In genomic region chrX:133686533-133687311, GRCm38 (mm10) we compare ENCODE assay signal across 8 mouse cellular contexts. TPM values are rescaled to one million over a fixed set of nuclear protein-coding genes. Genes with fewer than 3 reads are reported as not detected.
DNase-seq lines count a peak whose midpoint lies in the region; ATAC-seq and TF ChIP-seq lines count a peak whose summit lies in the region.

No protein-coding gene starts in this region.

- no peaks in the 10 kb centered on the region for H3K36me3 ChIP-seq in embryonic facial prominence, embryonic 10.5 days (replicated peaks)
- no peaks in the 10 kb centered on the region for H3K36me3 ChIP-seq in hindbrain, embryonic 14.5 days (replicated peaks; ENCODE audit: control insufficient read depth, insufficient read depth)
- no peaks in the 10 kb centered on the region for H3K36me3 ChIP-seq in myocyte (ENCODE audit: control insufficient read depth, insufficient read depth)

- peak overlapping the region; percentile 76; the same call in 1 of the 2 replicates for H3K27ac ChIP-seq in embryonic facial prominence, embryonic 10.5 days (replicated peaks)
- no peak overlapping the region for H3K27ac ChIP-seq in hindbrain, embryonic 14.5 days

- no peaks in the 10 kb centered on the region for H3K4me1 ChIP-seq in embryonic facial prominence, embryonic 10.5 days
- H3K4me1 ChIP-seq in hindbrain, embryonic 14.5 days (replicated peaks; ENCODE audit: control insufficient read depth, insufficient read depth, low read length), result no peaks in the 10 kb centered on the region

- peak; percentile 8 to 35 for DNase-seq in kidney, postnatal 4 days
- no peak for DNase-seq in kidney, adult 18-20 months
- peak; percentile 39 for DNase-seq in embryonic facial prominence, embryonic 10.5 days (ENCODE audit: low spot score)
- no peak for DNase-seq in hindbrain, embryonic 14.5 days (ENCODE audit: low spot score)
- DNase-seq in spleen, postnatal 4 days (ENCODE audit: low spot score in 2 of 2), result no peak
- DNase-seq in layer of hippocampus, adult 8-10 months (ENCODE audit: low spot score in 2 of 2), result no peak
- no peak for DNase-seq in lung, postnatal 10 days

- H3K4me2 ChIP-seq in hindbrain, embryonic 14.5 days (replicated peaks), result peak overlapping the region; percentile 76
- peak overlapping the region; percentile 68 for H3K4me2 ChIP-seq in myocyte (ENCODE audit: low read depth)

- peaks cover 50% of the 10 kb centered on the region for H3K79me2 ChIP-seq in myocyte (ENCODE audit: control insufficient read depth, insufficient read depth)

- H3ac ChIP-seq in myocyte (ENCODE audit: control insufficient read depth, insufficient read length), result peak overlapping the region; percentile 42

- peaks cover 3% of the 10 kb centered on the region; the same call in 1 of the 2 replicates for H3K9me3 ChIP-seq in embryonic facial prominence, embryonic 10.5 days
- H3K9me3 ChIP-seq in hindbrain, embryonic 14.5 days (ENCODE audit: control insufficient read depth, low read length), result no peaks in the 10 kb centered on the region

- no peak for TF ChIP-seq POLR2A in myocyte (IDR thresholded peaks at IDR 0.05; ENCODE audit: insufficient read length, low read depth)

- peak overlapping the region; percentile 64 for H3K4me3 ChIP-seq in embryonic facial prominence, embryonic 10.5 days
- H3K4me3 ChIP-seq in hindbrain, embryonic 14.5 days (replicated peaks; ENCODE audit: low read length), result peak overlapping the region; percentile 60
- peak overlapping the region; percentile 65 for H3K4me3 ChIP-seq in myocyte

- WGBS in embryonic facial prominence, embryonic 10.5 days, result 27% methylated on average over 55 of the region's 55 CpGs
- WGBS in hindbrain, embryonic 14.5 days, result 19% methylated on average over 53 of the region's 55 CpGs

- H3K27me3 ChIP-seq in embryonic facial prominence, embryonic 10.5 days (replicated peaks; ENCODE audit: low read depth, poor library complexity, severe bottlenecking), result peaks cover 97% of the 10 kb centered on the region
- H3K27me3 ChIP-seq in hindbrain, embryonic 14.5 days (ENCODE audit: control insufficient read depth, insufficient read depth, low read length), result peaks cover 4% of the 10 kb centered on the region; the same call in 1 of the 2 replicates
- no peaks in the 10 kb centered on the region for H3K27me3 ChIP-seq in myocyte (ENCODE audit: control insufficient read depth, insufficient read depth, insufficient read length)

- H3K9ac ChIP-seq in hindbrain, embryonic 14.5 days, result peak overlapping the region; percentile 62

- no peak for ATAC-seq in hindbrain, embryonic 14.5 days (ENCODE audit: low FRiP score)

TF ChIP-seq in myocyte, 11 proteins besides CTCF, POLR2A, EP300 and RAD21:
- TF ChIP-seq USF1 (IDR thresholded peaks at IDR 0.05; ENCODE audit: low read depth) (no peak), MAX (IDR thresholded peaks at IDR 0.05; ENCODE audit: low read depth) (no peak), POLR2AphosphoS2 (IDR thresholded peaks at IDR 0.05; ENCODE audit: insufficient read length, low read depth) (no peak), SRF (IDR thresholded peaks at IDR 0.05; ENCODE audit: control insufficient read depth, insufficient read length, low read depth) (no peak), MYOD1 (IDR thresholded peaks at IDR 0.05; ENCODE audit: control insufficient read depth in 1 of 3, insufficient read length in 2 of 3, low read depth in 2 of 3) (no peak), E2F4 (IDR thresholded peaks at IDR 0.05; ENCODE audit: insufficient read depth) (no peak), TCF12 (IDR thresholded peaks at IDR 0.05; ENCODE audit: insufficient read depth, poor library complexity, severe bottlenecking) (no peak), TCF3 (IDR thresholded peaks at IDR 0.05; ENCODE audit: insufficient read length, low read depth) (no peak), REST (IDR thresholded peaks at IDR 0.05; ENCODE audit: insufficient read depth, insufficient read length) (no peak)

RNA-seq across cellular contexts. Expression of gene Pcdh19, which starts 2.1 kb away (rescaled TPM):
- 3.4 and 5.1 TPM in 2 replicates for polyA plus RNA-seq in embryonic facial prominence, embryonic 10.5 days (2016; fragmentation: Nextera tagmentation; extraction: Ambion mirVana)
- polyA plus RNA-seq in hindbrain, embryonic 14.5 days (2014; fragmentation: Nextera tagmentation; extraction: Ambion mirVana), result 17.3 and 18.2 TPM in 2 replicates
- polyA plus RNA-seq in myocyte (2012; fragmentation: generic; extraction: Trizol), result 9.7 TPM
- 10 to 100 TPM; 62.5 to 82.1 (median 71.9) TPM for total RNA-seq in layer of hippocampus, adult 8-10 months (2022)

Comparison
In these comparisons a context has a peak if more than half of its experiments do, and no peak if none do; other contexts are left out.
1. DNase-seq: peak in kidney, postnatal 4 days (2 of 2) and embryonic facial prominence, embryonic 10.5 days (single experiment); none in kidney, adult 18-20 months (single experiment), hindbrain, embryonic 14.5 days (single experiment), spleen, postnatal 4 days (0 of 2), layer of hippocampus, adult 8-10 months (0 of 2) and lung, postnatal 10 days (single experiment).
2. Peak in every context shown above with its lines, with median percentiles within 50 percentile points of each other: H3K4me3 ChIP-seq.